Mouse (Mus musculus) gastrocnemius, postnatal 4 days (tissue): ENCODE measurements around the gene Olfr675. TPM values are rescaled to one million over a fixed set of nuclear protein-coding genes. Genes with fewer than 3 reads are reported as not detected.
"Not testable (repeated sequence)": the region's sequence is repeated elsewhere in the genome, so short reads cannot be mapped to it uniquely, and the experiment has no call there.

Experiments used
- DNase-seq, 2 experiments: peaks; one replicate each; pipeline ENCODE4 v3.0.0; 2021 to 2022; ENCODE audit warnings: low spot score in 2 of 2, mixed read lengths in 2 of 2
- long read RNA-seq, 2 experiments: library from polyadenylated mRNA; stranded (forward); transcript quantifications; one replicate each; pipeline ENCODE4 v2.0.0; 2021
- total RNA-seq, 2 experiments: library from RNA; stranded (reverse); gene quantifications; 2 replicates each; pipeline ENCODE4 v1.2.3; 2021

Olfr675 gene
- not detected for total RNA-seq
- long read RNA-seq, experiment 1 = 0 reads
- long read RNA-seq, experiment 2 = 0 reads

DNA sequence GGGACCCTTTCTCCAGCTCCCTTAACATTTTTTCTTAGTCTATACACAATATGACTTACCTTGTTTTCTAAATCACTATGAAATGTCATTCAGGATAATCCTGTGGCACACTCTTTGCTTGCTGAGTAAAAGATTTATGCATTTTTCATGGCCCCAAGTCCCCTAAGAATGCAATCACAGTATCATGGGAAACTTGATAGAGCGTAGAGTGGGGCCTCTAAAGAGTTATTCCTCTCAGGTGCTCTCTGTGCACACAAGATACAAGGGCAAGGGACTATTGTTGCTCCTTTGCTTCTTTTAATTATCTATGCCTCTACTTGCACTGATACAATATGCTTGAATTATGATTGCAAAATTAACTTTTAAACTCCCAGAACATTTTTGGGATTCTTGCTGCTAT lies at the start of gene Olfr675:
Gene Olfr675 (minus strand): TSS at position 101 of the 400 bp plus-strand sequence.
- DNase-seq = no peak

DNA sequence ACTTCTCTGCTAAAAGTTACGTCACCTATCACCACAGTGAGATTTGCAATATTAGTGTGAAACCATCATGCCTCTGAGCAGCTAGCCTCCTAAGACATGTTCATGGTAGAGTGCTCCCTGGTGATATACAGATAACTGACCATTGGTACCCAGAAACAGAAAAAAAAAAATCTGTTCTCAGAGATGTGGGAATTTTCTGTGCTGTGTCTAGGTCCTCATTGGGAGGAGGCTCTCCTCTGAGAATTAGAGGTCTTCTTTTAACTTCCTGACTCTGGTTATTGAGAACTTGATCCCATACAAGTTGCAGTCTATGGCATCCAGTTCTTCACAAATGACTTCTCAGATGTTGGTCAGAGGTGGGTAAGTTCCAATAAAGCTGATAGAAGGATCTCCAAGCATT lies 35.9 kb upstream of the Olfr675 start, which contains the start of gene Olfr678:
Gene Olfr678 (plus strand): TSS at position 301 of the 400 bp plus-strand sequence.
- no peak for DNase-seq

DNA sequence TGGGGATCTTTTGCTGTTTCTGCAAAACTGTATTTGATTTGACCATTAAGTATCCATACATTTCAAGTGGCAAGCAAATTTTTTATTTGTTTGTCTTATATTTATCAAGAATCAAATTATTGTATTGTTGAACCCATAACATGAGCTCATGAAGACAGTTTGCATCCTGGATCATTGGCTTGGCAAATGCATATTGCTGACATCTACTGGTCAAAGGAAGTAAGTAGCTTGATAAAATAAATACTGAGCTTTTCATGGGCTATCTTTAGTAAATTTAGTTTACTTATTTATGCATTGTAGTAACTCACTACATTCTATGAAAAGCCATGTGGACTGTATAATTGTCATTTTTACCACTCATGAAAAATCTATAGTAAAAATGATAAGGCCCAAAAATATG lies 30.7 kb upstream of the Olfr675 start:
- no peak for DNase-seq

DNA sequence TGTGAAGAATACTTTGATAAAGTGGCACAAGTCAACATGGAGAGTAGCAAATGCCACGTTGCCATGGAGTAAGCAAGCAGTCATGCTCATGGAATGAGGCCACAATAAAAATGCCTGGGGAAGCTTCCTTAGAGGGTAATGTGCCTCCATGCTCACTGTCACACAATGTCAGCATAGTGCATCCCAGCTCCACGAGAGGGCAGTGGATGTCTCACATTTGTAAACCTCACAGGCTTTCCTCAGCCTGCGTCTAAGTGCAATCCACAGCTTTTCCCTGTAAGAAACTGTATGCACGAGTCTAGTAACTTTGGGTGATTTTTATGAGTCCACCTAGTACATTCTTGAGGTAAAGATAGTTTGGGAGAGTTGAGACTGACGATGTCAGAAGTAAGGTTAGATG lies 5.6 kb upstream of the Olfr675 start:
- DNase-seq = not testable (repeated sequence)

DNA sequence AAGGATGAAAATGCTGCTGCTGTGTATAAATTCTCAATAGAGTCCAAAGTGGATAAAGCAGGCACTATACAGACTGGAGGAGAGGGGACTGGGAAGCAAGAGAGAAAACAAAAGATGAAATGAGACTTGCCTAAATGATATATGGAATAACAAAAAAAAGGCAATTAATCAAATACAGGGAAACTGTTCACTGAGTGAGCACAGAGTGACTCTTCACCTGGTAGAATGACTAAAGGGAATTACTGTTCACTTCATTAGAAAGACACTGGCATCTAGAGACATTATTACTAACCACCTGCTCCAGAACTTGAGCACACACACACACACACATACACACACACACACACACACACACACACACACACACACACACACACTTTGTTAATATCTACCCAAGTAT lies 4.1 kb upstream of the Olfr675 start, which contains the start of gene Olfr676:
Gene Olfr676 (plus strand): TSS at position 301 of the 400 bp plus-strand sequence.
- DNase-seq = no peak

DNA sequence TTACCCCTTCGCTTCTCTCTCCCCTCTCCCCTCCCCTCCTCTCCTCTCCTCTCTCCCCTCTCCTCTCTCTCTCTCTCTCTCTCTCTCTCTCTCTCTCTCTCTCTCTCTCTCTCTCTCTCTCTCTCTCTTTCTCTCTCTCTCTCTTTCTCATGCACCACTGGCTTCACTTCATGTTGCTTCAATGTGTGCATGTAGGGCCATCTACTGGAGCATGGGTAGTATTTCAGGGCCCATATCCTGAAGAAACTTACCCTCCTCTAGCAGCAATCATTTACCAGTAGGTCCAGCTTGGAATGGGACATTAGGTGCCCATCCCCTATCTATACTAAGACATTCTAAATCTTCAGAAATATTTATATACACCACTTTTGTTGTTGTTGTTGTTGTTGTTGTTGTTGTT lies 5.7 kb downstream of the Olfr675 start:
- no peak for DNase-seq

DNA sequence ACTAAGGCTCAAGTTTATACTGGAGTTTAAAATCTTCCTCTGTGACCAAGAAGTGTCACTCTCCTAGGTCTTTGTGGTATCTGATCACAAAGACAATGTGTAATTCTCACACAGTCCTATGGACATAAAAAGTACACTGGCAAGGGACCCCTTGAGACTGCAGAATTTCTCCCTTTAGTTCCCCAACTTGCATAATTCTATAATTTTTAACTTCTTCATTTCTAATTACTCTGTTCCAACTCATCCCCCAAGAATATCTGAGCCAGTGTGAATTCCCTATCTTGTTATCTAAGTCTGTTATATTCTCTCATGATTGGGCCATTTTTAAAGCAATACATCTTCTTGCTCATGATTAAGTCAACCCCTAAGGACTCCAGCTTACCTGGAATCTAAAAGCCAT lies 26.3 kb downstream of the Olfr675 start, which contains the start of gene Olfr672:
Gene Olfr672 (minus strand): TSS at position 101 of the 400 bp plus-strand sequence.
- DNase-seq = no peak

DNA sequence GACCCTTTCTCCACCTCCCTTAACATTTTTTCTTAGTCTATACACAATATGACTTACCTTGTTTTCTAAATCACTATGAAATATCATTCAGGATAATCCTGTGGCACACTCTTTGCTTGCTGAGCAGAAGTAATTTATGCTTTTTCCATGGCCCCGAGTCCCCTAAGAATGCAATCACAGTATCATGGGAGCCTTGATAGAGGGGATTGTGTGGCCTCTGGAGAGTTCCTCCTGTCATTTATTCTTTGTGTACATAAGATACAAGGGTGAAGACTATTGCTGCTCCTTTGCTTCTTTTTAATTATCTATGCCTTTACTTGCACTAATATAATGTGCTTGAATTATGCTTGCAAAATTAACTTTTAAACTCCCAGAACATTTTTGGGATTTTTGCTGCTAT lies 49.2 kb downstream of the Olfr675 start, which contains the start of gene Olfr671:
Gene Olfr671 (minus strand): TSS at position 101 of the 400 bp plus-strand sequence.
- no peak for DNase-seq

DNA sequence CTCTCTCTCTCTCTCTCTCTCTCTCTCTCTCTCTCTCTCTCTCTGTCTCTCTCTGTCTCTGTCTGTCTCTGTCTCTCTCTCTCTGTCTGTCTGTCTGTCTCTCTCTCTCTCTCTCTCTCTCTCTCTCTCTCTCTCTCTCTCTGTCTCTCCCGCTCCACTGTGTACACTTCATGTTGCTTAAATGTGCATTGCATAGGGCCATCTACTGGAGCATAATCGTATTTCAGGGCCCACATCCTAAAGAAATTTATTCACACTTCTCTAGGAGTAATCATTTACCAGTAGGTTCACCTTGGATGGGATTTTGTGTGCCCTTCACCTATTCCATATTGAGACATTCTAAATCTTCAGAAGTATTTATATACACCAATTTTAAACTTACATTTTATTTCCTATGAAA lies 55.8 kb downstream of the Olfr675 start:
- DNase-seq = not testable (repeated sequence)

Other genes starting within 250 kb of the Olfr675 start
- gene Usp17lb, start 185.9 kb downstream of the Olfr675 start, total RNA-seq = not detected
- not detected for gene Usp17la, start 171.5 kb downstream of the Olfr675 start, total RNA-seq
- gene Olfr665, start 150.4 kb downstream of the Olfr675 start, total RNA-seq = not detected
- not detected for gene Olfr666, start 132.5 kb downstream of the Olfr675 start, total RNA-seq
- not detected for gene Olfr667, start 107.0 kb downstream of the Olfr675 start, total RNA-seq
- not detected for gene Olfr668, start 100.4 kb downstream of the Olfr675 start, total RNA-seq
- not detected for gene Olfr669, start 94.2 kb downstream of the Olfr675 start, total RNA-seq
- not detected for gene Olfr670, start 65.8 kb downstream of the Olfr675 start, total RNA-seq
- gene Olfr671, start 49.3 kb downstream of the Olfr675 start, total RNA-seq = not detected
- gene Olfr672, start 26.4 kb downstream of the Olfr675 start, total RNA-seq = not detected
- not detected for gene Olfr676, start 4.2 kb upstream of the Olfr675 start, total RNA-seq
- not detected for gene Olfr677, start 22.9 kb upstream of the Olfr675 start, total RNA-seq
- not detected for gene Olfr678, start 36.0 kb upstream of the Olfr675 start, total RNA-seq
- not detected for gene Olfr679, start 52.7 kb upstream of the Olfr675 start, total RNA-seq
- not detected for gene Olfr680-ps1, start 64.4 kb upstream of the Olfr675 start, total RNA-seq
- not detected for gene Olfr681, start 88.4 kb upstream of the Olfr675 start, total RNA-seq
- not detected for gene Olfr683, start 118.6 kb upstream of the Olfr675 start, total RNA-seq
- gene Olfr684, start 135.2 kb upstream of the Olfr675 start, total RNA-seq = not detected
- gene Olfr685, start 157.6 kb upstream of the Olfr675 start, total RNA-seq = not detected
- gene Olfr686, start 179.0 kb upstream of the Olfr675 start, total RNA-seq = not detected